Mouse (Mus musculus) midbrain, embryonic 13.5 days (tissue): ENCODE data around the gene Stap2. TPM values are rescaled to one million over a fixed set of nuclear protein-coding genes. Genes with fewer than 3 reads are reported as not detected.

Experiments used
- ATAC-seq: fragments of 200-750 bp; cut with Nextera tagmentation; 2 replicates; pipeline ENCODE4 v1.8.0; 2017; ENCODE audit warnings: mild to moderate bottlenecking, moderate TSS enrichment, moderate library complexity
- H3K27ac ChIP-seq: fragments of 300-500 bp; sonication (generic); 2 replicates; pipeline ENCODE4 v1.5.1; 2015; ENCODE audit warnings: inconsistent platforms, mild to moderate bottlenecking, moderate library complexity
- H3K27me3 ChIP-seq: fragments of 300-500 bp; sonication (generic); 2 replicates; pipeline ENCODE4 v1.6.1; 2015; ENCODE audit warnings: mild to moderate bottlenecking, inconsistent platforms
- H3K36me3 ChIP-seq: fragments of 300-500 bp; sonication (generic); 2 replicates; pipeline ENCODE4 v1.6.1; 2015; ENCODE audit warnings: mild to moderate bottlenecking, inconsistent platforms
- H3K4me1 ChIP-seq: fragments of 300-500 bp; sonication (generic); replicated peaks from 2 replicates; pipeline ENCODE4 v1.6.1; 2015; ENCODE audit warnings: inconsistent platforms
- H3K4me2 ChIP-seq: fragments of 300-500 bp; sonication (generic); replicated peaks from 2 replicates; pipeline ENCODE4 v1.6.1; 2015; ENCODE audit warnings: moderate library complexity, mild to moderate bottlenecking, inconsistent platforms
- H3K4me3 ChIP-seq: fragments of 300-500 bp; sonication (generic); replicated peaks from 2 replicates; pipeline ENCODE4 v1.5.1; 2015; ENCODE audit warnings: mild to moderate bottlenecking, inconsistent platforms
- H3K9ac ChIP-seq: fragments of 300-500 bp; sonication (generic); replicated peaks from 2 replicates; pipeline ENCODE4 v1.6.1; 2015; ENCODE audit warnings: mild to moderate bottlenecking, inconsistent platforms
- H3K9me3 ChIP-seq: fragments of 300-500 bp; sonication (generic); 2 replicates; pipeline ENCODE4 v1.6.1; 2016; ENCODE audit warnings: mild to moderate bottlenecking, inconsistent platforms
- WGBS: fragments of 180-500 bp; shearing (Covaris S2); methylation state at CpG from one replicate; pipeline ENCODE4 v1.1.7; 2015; 5-methylcytosine and 5-hydroxymethylcytosine counted together
- polyA plus RNA-seq: library from polyadenylated mRNA; unstranded; fragments of >200 nt; fragmentation: Nextera tagmentation; extraction: Ambion mirVana; gene quantifications from 2 replicates; pipeline ENCODE4 v1.2.1, GENCODE M21; 2015

Stap2 gene
- polyA plus RNA-seq, 1 experiment from 2014 or later, result 4.6 TPM

- 92% methylated on average over 7 of the region's 7 CpGs for WGBS
- ATAC-seq, result no peak
- peaks cover 49% of the 10 kb centered on the region for H3K4me1 ChIP-seq
- no peaks in the 10 kb centered on the region for H3K9me3 ChIP-seq
- no peaks in the 10 kb centered on the region for H3K27me3 ChIP-seq
- H3K27ac ChIP-seq, result no peak overlapping the region
- no peak overlapping the region for H3K4me3 ChIP-seq
- H3K9ac ChIP-seq, result peak overlapping the region; percentile 90; the same call in 1 of the 2 replicates
- H3K36me3 ChIP-seq, result peaks cover 44% of the 10 kb centered on the region
- no peak overlapping the region for H3K4me2 ChIP-seq
Observed at GRCm38 (mm10) chr17:56034040-56034725, 28.8 kb upstream of the Stap2 start.

- Histone ChIP-seq H3K9me3 (no peaks in the 10 kb centered on the region), H3K4me2 (no peak overlapping the region), H3K36me3 (peaks cover 53% of the 10 kb centered on the region), H3K27me3 (no peaks in the 10 kb centered on the region), H3K4me1 (peaks cover 49% of the 10 kb centered on the region), H3K4me3 (no peak overlapping the region), H3K9ac (no peak overlapping the region), H3K27ac (no peak overlapping the region)
- ATAC-seq, result no peak
- 80% methylated on average over 7 of the region's 7 CpGs for WGBS
Observed at GRCm38 (mm10) chr17:56032831-56033230, 27.4 kb upstream of the Stap2 start.

GRCm38 (mm10) chr17:56032127-56032733 is 26.8 kb upstream of the Stap2 start:
- peaks cover 49% of the 10 kb centered on the region for H3K4me1 ChIP-seq
- H3K4me2 ChIP-seq, result no peak overlapping the region
- H3K27me3 ChIP-seq, result no peaks in the 10 kb centered on the region
- no peak overlapping the region for H3K4me3 ChIP-seq
- H3K9ac ChIP-seq, result no peak overlapping the region
- 73% methylated on average over 6 of the region's 6 CpGs for WGBS
- no peak overlapping the region for H3K27ac ChIP-seq
- H3K36me3 ChIP-seq, result peaks cover 53% of the 10 kb centered on the region
- H3K9me3 ChIP-seq, result no peaks in the 10 kb centered on the region
- ATAC-seq, result no peak

- Histone ChIP-seq H3K4me3 (no peak overlapping the region), H3K4me2 (no peak overlapping the region), H3K27ac (no peak overlapping the region), H3K4me1 (peaks cover 47% of the 10 kb centered on the region), H3K36me3 (peaks cover 57% of the 10 kb centered on the region), H3K9ac (no peak overlapping the region), H3K27me3 (no peaks in the 10 kb centered on the region), H3K9me3 (no peaks in the 10 kb centered on the region)
- 91% methylated on average over 7 of the region's 7 CpGs for WGBS
- ATAC-seq, result no peak
Observed at GRCm38 (mm10) chr17:56031431-56031830, 26.0 kb upstream of the Stap2 start.

GRCm38 (mm10) chr17:56030919-56031318 is 25.5 kb upstream of the Stap2 start:
- Histone ChIP-seq H3K27me3 (no peaks in the 10 kb centered on the region), H3K4me1 (peaks cover 45% of the 10 kb centered on the region), H3K9ac (no peak overlapping the region), H3K27ac (no peak overlapping the region), H3K9me3 (no peaks in the 10 kb centered on the region), H3K4me3 (no peak overlapping the region), H3K4me2 (no peak overlapping the region), H3K36me3 (peaks cover 57% of the 10 kb centered on the region)
- WGBS, result 77% methylated on average over 5 of the region's 5 CpGs
- no peak for ATAC-seq

- no peaks in the 10 kb centered on the region for H3K9me3 ChIP-seq
- ATAC-seq, result no peak
- no peak overlapping the region for H3K27ac ChIP-seq
- H3K36me3 ChIP-seq, result peaks cover 58% of the 10 kb centered on the region
- H3K4me2 ChIP-seq, result no peak overlapping the region
- no peaks in the 10 kb centered on the region for H3K27me3 ChIP-seq
- H3K4me3 ChIP-seq, result no peak overlapping the region
- 95% methylated on average over 9 of the region's 9 CpGs for WGBS
- peaks cover 40% of the 10 kb centered on the region for H3K4me1 ChIP-seq
- H3K9ac ChIP-seq, result no peak overlapping the region
Observed at GRCm38 (mm10) chr17:56030238-56030870, 25.0 kb upstream of the Stap2 start.

GRCm38 (mm10) chr17:56027801-56028441 is 22.5 kb upstream of the Stap2 start:
- Histone ChIP-seq H3K27me3 (no peaks in the 10 kb centered on the region), H3K36me3 (peaks cover 49% of the 10 kb centered on the region), H3K9ac (no peak overlapping the region), H3K4me3 (no peak overlapping the region), H3K4me1 (peaks cover 22% of the 10 kb centered on the region), H3K4me2 (no peak overlapping the region), H3K27ac (no peak overlapping the region), H3K9me3 (no peaks in the 10 kb centered on the region)
- WGBS, result 92% methylated on average over 5 of the region's 5 CpGs
- ATAC-seq, result no peak

GRCm38 (mm10) chr17:56026881-56027280 is 21.5 kb upstream of the Stap2 start:
- no peaks in the 10 kb centered on the region for H3K27me3 ChIP-seq
- no peak overlapping the region for H3K27ac ChIP-seq
- peaks cover 24% of the 10 kb centered on the region for H3K4me1 ChIP-seq
- peaks cover 42% of the 10 kb centered on the region for H3K36me3 ChIP-seq
- no peak overlapping the region for H3K9ac ChIP-seq
- 80% methylated on average over 1 of the region's 1 CpGs for WGBS
- no peak for ATAC-seq
- H3K9me3 ChIP-seq, result no peaks in the 10 kb centered on the region
- H3K4me3 ChIP-seq, result no peak overlapping the region
- no peak overlapping the region for H3K4me2 ChIP-seq

- Histone ChIP-seq H3K9ac (no peak overlapping the region), H3K9me3 (no peaks in the 10 kb centered on the region), H3K4me2 (no peak overlapping the region), H3K4me1 (peaks cover 28% of the 10 kb centered on the region), H3K36me3 (peaks cover 42% of the 10 kb centered on the region), H3K27ac (no peak overlapping the region), H3K4me3 (no peak overlapping the region), H3K27me3 (no peaks in the 10 kb centered on the region)
- no peak for ATAC-seq
- 87% methylated on average over 1 of the region's 1 CpGs for WGBS
Observed at GRCm38 (mm10) chr17:56026303-56026702, 20.9 kb upstream of the Stap2 start.

GRCm38 (mm10) chr17:56024931-56025330 is 19.5 kb upstream of the Stap2 start:
- Histone ChIP-seq H3K9me3 (no peaks in the 10 kb centered on the region), H3K4me1 (peaks cover 34% of the 10 kb centered on the region), H3K36me3 (peaks cover 35% of the 10 kb centered on the region), H3K27ac (no peak overlapping the region), H3K4me2 (no peak overlapping the region), H3K27me3 (no peaks in the 10 kb centered on the region), H3K9ac (no peak overlapping the region), H3K4me3 (no peak overlapping the region)
- no peak for ATAC-seq
- WGBS, result 87% methylated on average over 5 of the region's 5 CpGs

GRCm38 (mm10) chr17:56024476-56024875 is 19.1 kb upstream of the Stap2 start:
- no peak overlapping the region for H3K9ac ChIP-seq
- H3K27me3 ChIP-seq, result no peaks in the 10 kb centered on the region
- peaks cover 35% of the 10 kb centered on the region for H3K36me3 ChIP-seq
- H3K4me1 ChIP-seq, result peaks cover 34% of the 10 kb centered on the region
- ATAC-seq, result no peak
- H3K4me2 ChIP-seq, result no peak overlapping the region
- 90% methylated on average over 2 of the region's 2 CpGs for WGBS
- no peak overlapping the region for H3K4me3 ChIP-seq
- 0 out of 2 replicates have a peak overlapping the region, but pooled peaks have one; percentile 25 for H3K27ac ChIP-seq
- no peaks in the 10 kb centered on the region for H3K9me3 ChIP-seq

- H3K9ac ChIP-seq, result no peak overlapping the region
- 89% methylated on average over 5 of the region's 5 CpGs for WGBS
- no peaks in the 10 kb centered on the region for H3K27me3 ChIP-seq
- H3K4me1 ChIP-seq, result peaks cover 34% of the 10 kb centered on the region
- H3K4me2 ChIP-seq, result no peak overlapping the region
- ATAC-seq, result no peak
- H3K9me3 ChIP-seq, result no peaks in the 10 kb centered on the region
- H3K27ac ChIP-seq, result peak overlapping the region; percentile 54; the same call in 1 of the 2 replicates
- no peak overlapping the region for H3K4me3 ChIP-seq
- H3K36me3 ChIP-seq, result peaks cover 35% of the 10 kb centered on the region
Observed at GRCm38 (mm10) chr17:56023386-56023785, 18.0 kb upstream of the Stap2 start.
